ENCODE assay signal across 10 mouse cellular contexts in the genomic region with DNA sequence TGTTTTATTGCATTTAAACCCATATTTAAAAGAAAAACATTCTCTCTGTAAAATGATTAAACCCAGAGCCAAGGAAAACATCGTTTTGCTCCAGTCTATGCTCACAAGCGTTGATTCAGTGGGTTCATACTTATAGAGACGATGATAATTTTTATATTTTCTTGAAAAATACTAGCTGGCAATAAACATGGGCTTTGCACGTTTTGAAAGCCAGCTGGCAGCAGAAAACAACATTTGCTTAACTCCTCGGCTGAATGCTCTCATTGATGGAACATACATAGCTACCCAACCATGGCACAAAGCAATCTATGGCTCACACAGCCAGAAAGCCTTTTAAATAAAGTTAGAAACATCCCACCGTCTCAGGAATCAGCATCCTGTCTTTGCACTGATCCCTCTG.
DNase-seq lines count a peak whose midpoint lies in the region; ATAC-seq lines count a peak whose summit lies in the region.
"Had no signal": no experiment of that assay in that cellular context is flagged by ENCODE, and none has a peak within 500 bp of the region (broad histone marks: within the 10 kb centered on the region; RNA-seq: fewer than 3 reads in every experiment).

No protein-coding gene starts in this region.

- ATAC-seq in kidney, embryonic 15.5 days (replicated peaks; ENCODE audit: low FRiP score): no peak
- no peak for ATAC-seq in embryonic facial prominence, embryonic 14.5 days (ENCODE audit: low read depth)
- ATAC-seq in midbrain, embryonic 13.5 days: 0 out of 2 replicates have a peak, but pooled peaks have one; percentile 28
- no peak for ATAC-seq in erythroblast, adult 5-6 weeks (replicated peaks; ENCODE audit: low FRiP score, poor library complexity, severe bottlenecking)
- ATAC-seq: liver, embryonic 12.5 days had no signal

- peak overlapping the region; percentile 55; the same call in 1 of the 2 replicates for H3K4me2 ChIP-seq in kidney, embryonic 15.5 days
- peak overlapping the region; percentile 53; the same call in 1 of the 2 replicates for H3K4me2 ChIP-seq in embryonic facial prominence, embryonic 14.5 days (ENCODE audit: low read depth, low read length)
- no peak overlapping the region for H3K4me2 ChIP-seq in midbrain, embryonic 13.5 days (replicated peaks)

- H3K27ac ChIP-seq in kidney, embryonic 15.5 days: no peak overlapping the region
- no peak overlapping the region for H3K27ac ChIP-seq in embryonic facial prominence, embryonic 14.5 days (replicated peaks; ENCODE audit: low read depth, low read length)
- no peak overlapping the region for H3K27ac ChIP-seq in midbrain, embryonic 13.5 days
- H3K27ac ChIP-seq: liver, embryonic 12.5 days; stomach, embryonic 15.5 days had no signal

- peaks cover 7% of the 10 kb centered on the region for H3K4me1 ChIP-seq in kidney, embryonic 15.5 days
- H3K4me1 ChIP-seq in embryonic facial prominence, embryonic 14.5 days (ENCODE audit: control insufficient read depth, insufficient read depth, low read length): 0 out of 2 replicates have a peak, but pooled peaks cover 2% of the 10 kb centered on the region
- H3K4me1 ChIP-seq in midbrain, embryonic 13.5 days (replicated peaks): peaks cover 4% of the 10 kb centered on the region; the same call in 1 of the 2 replicates
- H3K4me1 ChIP-seq: liver, embryonic 12.5 days; stomach, embryonic 15.5 days had no signal

- no peaks in the 10 kb centered on the region for H3K36me3 ChIP-seq in kidney, embryonic 15.5 days
- H3K36me3 ChIP-seq in embryonic facial prominence, embryonic 14.5 days (ENCODE audit: control insufficient read depth, insufficient read depth, low read length): no peaks in the 10 kb centered on the region
- H3K36me3 ChIP-seq in midbrain, embryonic 13.5 days: no peaks in the 10 kb centered on the region
- H3K36me3 ChIP-seq: liver, embryonic 12.5 days; stomach, embryonic 15.5 days had no signal

- 46% methylated on average over 6 of the region's 6 CpGs for WGBS in kidney, embryonic 15.5 days
- 50% methylated on average over 6 of the region's 6 CpGs for WGBS in embryonic facial prominence, embryonic 14.5 days
- WGBS in midbrain, embryonic 13.5 days: 53% methylated on average over 6 of the region's 6 CpGs

- no peak overlapping the region for H3K9ac ChIP-seq in kidney, embryonic 15.5 days
- no peak overlapping the region for H3K9ac ChIP-seq in embryonic facial prominence, embryonic 14.5 days (ENCODE audit: low read depth, low read length)
- H3K9ac ChIP-seq in midbrain, embryonic 13.5 days (replicated peaks): no peak overlapping the region
- H3K9ac ChIP-seq: liver, embryonic 12.5 days; stomach, embryonic 15.5 days had no signal

- no peaks in the 10 kb centered on the region for H3K9me3 ChIP-seq in kidney, embryonic 15.5 days (replicated peaks)
- H3K9me3 ChIP-seq in embryonic facial prominence, embryonic 14.5 days (ENCODE audit: control insufficient read depth, low read length): no peaks in the 10 kb centered on the region
- no peaks in the 10 kb centered on the region for H3K9me3 ChIP-seq in midbrain, embryonic 13.5 days
- H3K9me3 ChIP-seq: liver, embryonic 12.5 days; stomach, embryonic 15.5 days had no signal

- no peak overlapping the region for H3K4me3 ChIP-seq in kidney, embryonic 15.5 days (replicated peaks)
- no peak overlapping the region for H3K4me3 ChIP-seq in embryonic facial prominence, embryonic 14.5 days (ENCODE audit: low read depth, low read length)
- no peak overlapping the region for H3K4me3 ChIP-seq in midbrain, embryonic 13.5 days (replicated peaks)
- H3K4me3 ChIP-seq: liver, embryonic 12.5 days had no signal

- no peaks in the 10 kb centered on the region for H3K27me3 ChIP-seq in kidney, embryonic 15.5 days
- H3K27me3 ChIP-seq in embryonic facial prominence, embryonic 14.5 days (replicated peaks; ENCODE audit: control insufficient read depth, insufficient read depth, low read length): no peaks in the 10 kb centered on the region; the same call in 1 of the 2 replicates
- H3K27me3 ChIP-seq in midbrain, embryonic 13.5 days: no peaks in the 10 kb centered on the region
- H3K27me3 ChIP-seq: CH12.LX; liver, embryonic 12.5 days; stomach, embryonic 15.5 days had no signal

- no peak for DNase-seq in kidney, adult 8-10 months
- peak; percentile 8 for DNase-seq in A20 (ENCODE audit: low read depth, low spot score)
- DNase-seq in embryonic facial prominence, embryonic 14.5 days (ENCODE audit: low spot score): peak; percentile 6
- DNase-seq in embryo, embryonic 9.5 days (ENCODE audit: extremely low spot score): no peak

Comparison
In these comparisons a context has a peak if more than half of its experiments do, and no peak if none do; other contexts are left out.
1. DNase-seq: peak in A20 (single experiment) and embryonic facial prominence, embryonic 14.5 days (single experiment); none in kidney, adult 8-10 months (0 of 2) and embryo, embryonic 9.5 days (single experiment).